Mouse (Mus musculus): ENCODE data around the gene Ess2. TPM values are rescaled to one million over a fixed set of nuclear protein-coding genes. Genes with fewer than 3 reads are reported as not detected.

Ess2 gene
- total and polyA plus RNA-seq, 2 experiments from 2014 or later: 46.2 to 50.4 TPM

DNA sequence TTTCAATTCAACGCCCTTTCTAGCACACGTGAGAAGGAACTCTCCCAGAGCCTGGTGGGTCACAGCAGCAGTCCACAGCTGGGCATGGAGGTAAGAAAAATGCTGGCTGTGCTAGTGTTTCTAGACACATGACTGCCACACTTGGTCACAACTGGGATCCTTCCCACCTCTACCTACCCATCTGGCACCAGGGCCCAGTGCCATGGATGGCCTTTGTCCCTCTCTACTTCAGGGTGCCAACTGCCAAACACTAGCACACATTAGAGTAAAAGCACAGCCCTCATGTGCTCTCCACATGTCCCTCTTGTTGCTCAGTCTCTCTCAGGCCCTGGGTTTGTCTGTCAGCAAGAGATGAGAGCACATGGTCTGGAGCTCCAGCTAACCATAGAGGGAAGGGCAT is 18.5 kb upstream of the Ess2 start:
- ATAC-seq (no peak), DNase-seq (no peak)
- H3K27ac ChIP-seq (ENCODE audit: low read depth, low read length): no peak overlapping the region
- no peak overlapping the region for H3K4me3 ChIP-seq (ENCODE audit: low read depth, low read length)
- 46% methylated on average over 2 of the region's 2 CpGs for WGBS
- H3K9me3 ChIP-seq (ENCODE audit: low read length): no peaks in the 10 kb centered on the region
- H3K27me3 ChIP-seq (ENCODE audit: insufficient read depth, low read length): no peaks in the 10 kb centered on the region
- TF ChIP-seq CTCF (IDR thresholded peaks at IDR 0.05; ENCODE audit: low read depth): no peak
- H3K4me2 ChIP-seq (ENCODE audit: low read depth): no peak overlapping the region
- H3K9ac ChIP-seq: no peak overlapping the region
- peaks cover 18% of the 10 kb centered on the region for H3K36me3 ChIP-seq (ENCODE audit: insufficient read depth)
- peaks cover 7% of the 10 kb centered on the region; the same call in 1 of the 2 replicates for H3K4me1 ChIP-seq (ENCODE audit: insufficient read depth)

DNA sequence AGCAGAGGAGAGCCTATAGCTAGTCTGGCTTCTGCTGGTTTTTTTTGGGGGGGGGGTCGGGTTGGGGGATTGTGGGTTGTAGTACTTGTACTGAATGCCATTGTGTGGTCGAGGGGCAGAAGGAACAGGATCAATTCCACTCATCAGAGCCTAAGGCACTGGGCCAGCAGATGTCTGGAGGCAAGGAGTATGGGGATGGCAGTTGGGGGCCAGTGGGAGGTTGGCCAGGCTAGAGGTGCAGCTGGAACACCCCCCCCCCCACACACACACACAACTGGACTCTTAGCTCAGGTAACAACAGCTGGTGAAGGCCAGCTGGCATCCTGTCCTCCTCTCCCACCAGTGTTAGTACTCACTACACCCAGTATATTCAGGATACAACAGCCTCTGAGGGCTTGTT is 18.1 kb upstream of the Ess2 start:
- 5% methylated on average over 2 of the region's 2 CpGs for WGBS
- H3K27me3 ChIP-seq (ENCODE audit: insufficient read depth, low read length): no peaks in the 10 kb centered on the region
- H3K27ac ChIP-seq (ENCODE audit: low read depth, low read length): peak overlapping the region; percentile 88
- H3K4me3 ChIP-seq (ENCODE audit: low read depth, low read length): no peak overlapping the region
- H3K9ac ChIP-seq: no peak overlapping the region
- ATAC-seq (no peak), DNase-seq (no peak)
- H3K36me3 ChIP-seq (ENCODE audit: insufficient read depth): peaks cover 18% of the 10 kb centered on the region
- peaks cover 7% of the 10 kb centered on the region; the same call in 1 of the 2 replicates for H3K4me1 ChIP-seq (ENCODE audit: insufficient read depth)
- no peaks in the 10 kb centered on the region for H3K9me3 ChIP-seq (ENCODE audit: low read length)
- H3K4me2 ChIP-seq (ENCODE audit: low read depth): peak overlapping the region; percentile 95
- TF ChIP-seq CTCF (IDR thresholded peaks at IDR 0.05; ENCODE audit: low read depth): no peak

- DNase-seq (peak; percentile 86), ATAC-seq (peak; percentile 79)
- Histone ChIP-seq H3K9ac (peak overlapping the region; percentile 87), H3K27me3 (ENCODE audit: insufficient read depth, low read length) (no peaks in the 10 kb centered on the region), H3K27ac (ENCODE audit: low read depth, low read length) (peak overlapping the region; percentile 88), H3K9me3 (ENCODE audit: low read length) (no peaks in the 10 kb centered on the region), H3K4me3 (ENCODE audit: low read depth, low read length) (peak overlapping the region; percentile 88), H3K36me3 (ENCODE audit: insufficient read depth) (peaks cover 18% of the 10 kb centered on the region), H3K4me1 (ENCODE audit: insufficient read depth) (peaks cover 7% of the 10 kb centered on the region; the same call in 1 of the 2 replicates), H3K4me2 (ENCODE audit: low read depth) (peak overlapping the region; percentile 95)
- 2% methylated on average over 9 of the region's 9 CpGs for WGBS
- peak; percentile 79 for TF ChIP-seq CTCF (IDR thresholded peaks at IDR 0.05; ENCODE audit: low read depth)
Observed at GRCm38 (mm10) chr16:17928627-17929104, 17.5 kb upstream of the Ess2 start.

DNA sequence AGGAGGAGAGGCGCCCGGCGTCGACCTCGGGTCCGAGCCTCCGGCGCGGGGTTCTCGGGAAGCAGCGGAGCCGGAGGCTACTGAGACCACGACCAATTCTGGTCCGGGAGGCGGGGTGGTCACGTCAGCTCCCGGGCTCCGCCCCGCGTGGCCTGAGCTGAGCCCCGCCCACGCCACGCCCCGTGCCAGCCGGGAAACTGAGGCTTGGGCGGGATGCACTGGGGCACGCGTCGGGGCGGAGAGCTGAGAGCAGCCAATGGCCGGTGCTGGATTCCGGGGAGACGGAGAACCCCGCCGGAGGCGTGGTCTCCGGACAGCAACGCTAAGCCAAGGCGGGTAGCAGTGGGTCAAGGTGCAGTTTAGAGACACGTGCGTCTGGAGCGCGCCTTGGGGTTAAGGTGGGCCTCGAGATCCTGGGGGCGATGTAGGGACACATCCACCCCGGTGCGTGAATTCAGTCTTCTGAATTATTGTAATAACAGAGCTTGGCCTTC is 17.0 kb upstream of the Ess2 start, which contains the start of gene Slc25a1:
Slc25a1 (minus strand) TSS at position 133 of the 494 bp plus-strand sequence.
- 0% methylated on average over 46 of the region's 47 CpGs for WGBS
- peaks cover 7% of the 10 kb centered on the region; the same call in 1 of the 2 replicates for H3K4me1 ChIP-seq (ENCODE audit: insufficient read depth)
- DNase-seq: peak; percentile 83
- peak within 1 kb of the TSS; percentile 88 for H3K4me3 ChIP-seq (ENCODE audit: low read depth, low read length)
- H3K4me2 ChIP-seq (ENCODE audit: low read depth): peak within 1 kb of the TSS; percentile 95
- ATAC-seq: peak; percentile 67
- TF ChIP-seq CTCF (IDR thresholded peaks at IDR 0.05; ENCODE audit: low read depth): no peak
- peak within 1 kb of the TSS; percentile 87 for H3K9ac ChIP-seq
- H3K36me3 ChIP-seq (ENCODE audit: insufficient read depth): peaks cover 18% of the 10 kb centered on the region
- H3K9me3 ChIP-seq (ENCODE audit: low read length): no peaks in the 10 kb centered on the region
- H3K27me3 ChIP-seq (ENCODE audit: insufficient read depth, low read length): no peaks in the 10 kb centered on the region
- peak within 1 kb of the TSS; percentile 88 for H3K27ac ChIP-seq (ENCODE audit: low read depth, low read length)

DNA sequence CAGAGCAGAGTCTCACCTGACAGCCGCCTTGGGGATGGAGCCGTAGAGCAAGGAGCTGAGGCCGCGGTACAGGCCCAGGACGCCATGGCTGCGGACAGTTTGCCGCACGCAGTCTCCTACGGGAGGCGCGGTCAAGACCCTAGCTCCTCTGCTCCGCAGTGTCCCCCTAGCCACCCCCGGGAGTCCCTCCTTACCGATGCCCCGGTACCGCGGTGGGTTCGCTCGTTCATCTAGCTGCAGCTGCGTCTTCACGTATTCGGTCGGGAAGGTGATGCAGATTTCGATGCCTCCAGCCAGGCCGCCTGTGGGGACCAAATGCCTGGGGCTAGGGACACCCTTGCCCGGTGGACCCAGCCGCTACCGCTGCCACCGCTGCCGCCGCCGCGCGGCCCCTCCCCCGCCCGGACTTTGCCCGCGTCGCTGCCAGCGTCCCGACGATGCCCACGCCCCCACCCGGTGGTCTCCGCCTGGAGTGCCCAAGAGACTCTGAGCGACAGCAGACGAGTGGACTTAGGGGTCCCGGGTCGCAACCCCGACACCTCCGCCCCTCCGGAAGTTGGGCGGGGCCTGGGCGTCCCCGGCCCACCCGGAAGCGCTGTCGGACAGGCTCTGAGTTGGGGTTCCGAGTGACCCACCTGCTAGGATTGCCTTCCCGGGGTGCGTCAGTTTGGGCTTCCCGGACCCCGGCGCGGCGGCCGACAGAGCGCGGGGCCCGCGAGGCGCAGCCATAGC is 16.4 kb upstream of the Ess2 start:
- Histone ChIP-seq H3K4me3 (ENCODE audit: low read depth, low read length) (peak overlapping the region; percentile 88), H3K27ac (ENCODE audit: low read depth, low read length) (peak overlapping the region; percentile 88), H3K9me3 (ENCODE audit: low read length) (no peaks in the 10 kb centered on the region), H3K27me3 (ENCODE audit: insufficient read depth, low read length) (no peaks in the 10 kb centered on the region), H3K4me2 (ENCODE audit: low read depth) (peak overlapping the region; percentile 95), H3K36me3 (ENCODE audit: insufficient read depth) (peaks cover 18% of the 10 kb centered on the region), H3K4me1 (ENCODE audit: insufficient read depth) (peaks cover 13% of the 10 kb centered on the region), H3K9ac (peak overlapping the region; percentile 87)
- 1% methylated on average over 71 of the region's 72 CpGs for WGBS
- ATAC-seq (peak; percentile 21), DNase-seq (peak; percentile 50)
- TF ChIP-seq CTCF (IDR thresholded peaks at IDR 0.05; ENCODE audit: low read depth): no peak

GRCm38 (mm10) chr16:17922163-17922538 is 11.0 kb upstream of the Ess2 start:
- H3K4me1 ChIP-seq (ENCODE audit: insufficient read depth): peaks cover 14% of the 10 kb centered on the region
- H3K27me3 ChIP-seq (ENCODE audit: insufficient read depth, low read length): no peaks in the 10 kb centered on the region; the same call in 1 of the 2 replicates
- H3K9me3 ChIP-seq (ENCODE audit: low read length): no peaks in the 10 kb centered on the region
- H3K27ac ChIP-seq (ENCODE audit: low read depth, low read length): peak overlapping the region; percentile 90
- peaks cover 18% of the 10 kb centered on the region for H3K36me3 ChIP-seq (ENCODE audit: insufficient read depth)
- no peak for DNase-seq
- 2% methylated on average over 14 of the region's 14 CpGs for WGBS
- peak overlapping the region; percentile 89 for H3K9ac ChIP-seq
- ATAC-seq: peak; percentile 5; the same call in 1 of the 2 replicates
- no peak for TF ChIP-seq CTCF (IDR thresholded peaks at IDR 0.05; ENCODE audit: low read depth)
- H3K4me3 ChIP-seq (ENCODE audit: low read depth, low read length): peak overlapping the region; percentile 80
- H3K4me2 ChIP-seq (ENCODE audit: low read depth): peak overlapping the region; percentile 89

All from forebrain, postnatal 0 days (tissue).